Mouse (Mus musculus) brain, adult 10 weeks (tissue): Measurements from ENCODE around the gene Arrdc2. TPM values are rescaled to one million over a fixed set of nuclear protein-coding genes. Genes with fewer than 3 reads are reported as not detected.

ENCODE experiments used
- polyA plus RNA-seq: library from polyadenylated mRNA; stranded (reverse); fragments of 350-450 nt; fragmentation: Illumina TruSeq; extraction: RNeasy Lipid Tissue Mini Kit (QIAGEN cat#74804); gene quantifications from one replicate; pipeline ENCODE4 v1.2.3, GENCODE M21; 2015; ENCODE audit warnings: low read depth, low replicate concordance

Gene Arrdc2
- 17.6 TPM for polyA plus RNA-seq

DNA sequence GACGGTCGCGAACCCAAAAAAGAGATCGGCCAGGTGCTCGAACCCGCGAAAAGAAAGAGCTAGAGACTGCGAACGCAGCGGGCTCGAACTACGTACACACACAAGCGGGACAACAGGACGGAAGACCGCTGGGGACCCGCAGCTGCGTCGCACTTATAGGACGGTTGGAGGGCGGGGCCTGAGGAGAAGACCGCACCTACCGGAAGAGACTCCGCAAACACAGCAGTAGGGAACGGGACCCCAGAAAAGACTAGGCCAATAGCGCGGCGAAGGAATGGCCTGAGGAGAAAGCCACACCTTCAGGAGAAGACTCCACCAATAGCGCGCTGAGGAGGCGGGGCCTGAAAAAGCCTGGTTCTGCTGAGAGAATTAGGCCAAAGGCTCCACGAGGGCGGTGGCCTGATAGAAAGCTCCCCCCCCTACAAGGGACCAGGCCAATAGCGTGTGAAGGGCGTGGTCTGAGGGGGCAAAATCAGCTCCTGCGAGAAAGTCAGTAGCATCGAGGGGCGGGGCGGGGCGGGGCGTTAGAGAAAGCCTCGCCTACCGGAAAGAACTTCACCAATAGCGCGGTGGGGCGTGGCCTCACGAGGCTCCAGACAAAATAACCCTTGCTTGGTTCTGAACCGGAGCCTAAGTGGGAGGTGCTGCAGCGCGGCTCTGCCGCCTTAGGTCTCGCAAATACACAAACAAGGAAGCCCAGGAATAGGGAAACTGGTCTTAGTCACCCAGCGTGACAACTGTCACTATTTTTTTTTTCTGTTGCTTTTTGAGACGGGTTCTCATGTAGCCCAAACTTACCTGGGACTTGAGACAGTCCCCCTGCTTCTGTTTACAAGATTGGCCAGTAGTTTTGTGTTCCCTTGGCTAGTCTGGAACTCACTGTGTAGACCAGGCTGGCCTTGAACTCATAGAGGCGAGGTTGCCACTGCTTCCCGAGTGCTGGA, at the start of gene Arrdc2:
Gene Arrdc2, minus strand, starts transcription at position 313 of the 944 bp plus-strand sequence.

GRCm38 (mm10) chr8:70873364-70873985, 34.0 kb upstream of the Arrdc2 start, which contains the start of gene Ccdc124:
Ccdc124 (minus strand) TSS chr8:70873935.

DNA sequence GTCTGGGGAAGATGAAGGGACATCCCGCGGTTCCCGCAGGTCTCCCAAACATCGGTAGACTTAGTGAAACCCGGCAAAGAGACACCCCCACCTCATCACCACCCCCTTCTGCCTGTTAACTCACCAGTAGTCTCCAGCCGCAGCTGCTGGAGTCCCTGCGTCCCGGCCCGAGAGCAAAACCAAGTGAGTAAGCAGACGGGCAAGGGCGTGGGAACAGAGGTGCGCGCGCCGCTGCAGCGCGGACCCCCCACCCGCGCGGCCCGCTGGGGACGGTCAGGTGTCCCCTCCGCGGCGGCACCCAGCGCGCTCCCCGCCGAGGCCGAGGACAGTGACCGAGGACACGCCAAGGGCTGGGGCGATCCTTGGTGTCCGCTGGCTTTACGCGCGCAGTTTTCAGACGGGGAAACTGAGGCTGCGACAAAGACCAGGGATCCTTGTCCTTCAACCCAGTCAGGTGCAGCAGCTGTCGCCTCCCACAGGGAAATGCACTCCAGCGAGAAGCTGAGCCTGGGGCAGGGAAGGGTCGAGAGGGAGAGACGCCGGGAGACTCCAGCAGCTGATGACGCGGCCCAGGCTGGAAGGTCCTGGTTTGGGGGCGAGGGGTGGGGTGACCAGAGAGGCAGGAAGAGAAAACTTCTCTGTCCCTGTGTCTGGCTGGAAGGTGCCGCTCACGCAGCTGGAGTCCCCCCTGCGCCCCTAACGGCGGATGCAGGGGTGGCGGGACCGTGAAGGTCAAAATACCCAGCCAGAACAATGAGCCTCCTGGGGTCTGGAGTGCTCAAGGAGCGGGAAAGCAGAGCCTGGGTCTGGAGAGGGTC, 23.5 kb upstream of the Arrdc2 start, which contains the start of gene Kcnn1:
Gene Kcnn1, minus strand, starts transcription at position 435 of the 818 bp plus-strand sequence.

DNA sequence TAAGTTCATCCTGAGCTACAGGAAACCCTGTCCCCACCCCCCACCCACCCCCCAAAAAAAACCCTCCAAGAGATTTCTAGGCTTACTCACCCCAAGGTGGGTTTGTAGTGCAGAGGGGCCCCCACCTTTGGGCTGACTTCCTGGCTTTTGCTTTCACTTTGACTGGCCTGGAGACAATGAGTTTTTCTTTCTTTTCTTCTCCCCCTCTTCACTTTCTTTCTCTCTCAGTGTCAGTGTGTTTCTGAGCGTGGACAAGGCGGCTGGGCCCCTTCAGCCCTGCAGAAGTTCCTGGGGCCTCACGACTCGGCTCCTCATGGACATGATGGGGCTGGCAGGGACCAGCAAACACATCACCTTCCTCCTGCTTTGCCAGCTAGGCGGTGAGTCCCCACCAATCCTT, 31.3 kb downstream of the Arrdc2 start, which contains the start of gene Il12rb1:
Gene Il12rb1, plus strand, starts transcription at position 211 of the 400 bp plus-strand sequence.

GRCm38 (mm10) chr8:70804481-70805206, 34.9 kb downstream of the Arrdc2 start, which contains the start of gene Mast3:
Mast3 (minus strand) TSS chr8:70805054.

Other genes starting within 250 kb of the Arrdc2 start
- gene Isyna1, start 245.3 kb downstream of the Arrdc2 start, polyA plus RNA-seq: 38.2 TPM
- gene Ssbp4, start 230.8 kb downstream of the Arrdc2 start, polyA plus RNA-seq: 179 TPM
- gene Lrrc25, start 223.6 kb downstream of the Arrdc2 start, polyA plus RNA-seq: 0.85 TPM
- gene Gdf15, start 207.3 kb downstream of the Arrdc2 start, polyA plus RNA-seq: not detected
- gene Pgpep1, start 179.3 kb downstream of the Arrdc2 start, polyA plus RNA-seq: 14.7 TPM
- 72.2 TPM for gene Lsm4, start 166.5 kb downstream of the Arrdc2 start, polyA plus RNA-seq
- gene Jund, start 140.8 kb downstream of the Arrdc2 start, polyA plus RNA-seq: 82.5 TPM
- gene Iqcn, start 136.3 kb downstream of the Arrdc2 start, polyA plus RNA-seq: 0.09 TPM
- gene Gm3336, start 121.2 kb downstream of the Arrdc2 start, polyA plus RNA-seq: not detected
- 2.8 TPM for gene Pde4c, start 116.0 kb downstream of the Arrdc2 start, polyA plus RNA-seq
- gene Rab3a, start 85.0 kb downstream of the Arrdc2 start, polyA plus RNA-seq: 913 TPM
- 36.8 TPM for gene Mpv17l2, start 78.8 kb downstream of the Arrdc2 start, polyA plus RNA-seq
- 83.0 TPM for gene Pik3r2, start 63.0 kb downstream of the Arrdc2 start, polyA plus RNA-seq
- 175 TPM for gene Mast3, start 34.7 kb downstream of the Arrdc2 start, polyA plus RNA-seq
- gene Il12rb1, start 31.3 kb downstream of the Arrdc2 start, polyA plus RNA-seq: 0.67 TPM
- gene Kcnn1, start 23.5 kb upstream of the Arrdc2 start, polyA plus RNA-seq: 16.4 TPM
- gene Ccdc124, start 34.2 kb upstream of the Arrdc2 start, polyA plus RNA-seq: 106 TPM
- gene Slc5a5, start 53.0 kb upstream of the Arrdc2 start, polyA plus RNA-seq: 14.2 TPM
- gene Rpl18a, start 57.7 kb upstream of the Arrdc2 start, polyA plus RNA-seq: 1,083 TPM
- gene Map1s, start 66.2 kb upstream of the Arrdc2 start, polyA plus RNA-seq: 25.7 TPM